Mouse (Mus musculus) liver, postnatal 0 days (tissue): ENCODE measurements at regions not wholly inside any gene's neighbourhood (a gene's known extent, or its start where the extent isn't known, plus 50 kb on each side); places are given as distances from the start of the nearest gene placed in this dataset.

Source experiments
- CTCF ChIP-seq: sonication (generic); IDR thresholded peaks from 2 replicates; pipeline ENCODE4 v1.5.1; 2016; ENCODE audit warnings: antibody characterized with exemption, low read depth
- EP300 ChIP-seq: IDR thresholded peaks from 2 replicates; pipeline ENCODE4 v1.6.1; 2016; ENCODE audit warnings: antibody characterized with exemption, low read depth, mild to moderate bottlenecking

GRCm38 (mm10) chr1:7745887-7746286 lies 2938.2 kb downstream of the Gm37988 start:
- no peak for TF ChIP-seq CTCF
- no peak for TF ChIP-seq EP300
